Mouse (Mus musculus) brain, embryonic 14.5 days (tissue): ENCODE results near the gene Jagn1. TPM values are rescaled to one million over a fixed set of nuclear protein-coding genes. Genes with fewer than 3 reads are reported as not detected.

Experiments
- DNase-seq: peaks from one replicate; pipeline ENCODE4 v3.0.0-alpha.2; 2011; ENCODE audit warnings: low read depth
- CTCF ChIP-seq: fragments of 200-500 bp; IDR thresholded peaks from 2 replicates; pipeline ENCODE4 v1.5.1; 2012; ENCODE audit warnings: inconsistent platforms, mild to moderate bottlenecking, moderate library complexity, borderline replicate concordance; ENCODE audit not compliant: insufficient read depth, insufficient read length; ENCODE audit errors: extremely low read depth
- POLR2A ChIP-seq: fragments of 200-500 bp; IDR thresholded peaks from 2 replicates; pipeline ENCODE4 v1.6.1; 2012; ENCODE audit warnings: mild to moderate bottlenecking, inconsistent platforms, borderline replicate concordance; ENCODE audit not compliant: poor library complexity, insufficient read depth, insufficient read length, severe bottlenecking; ENCODE audit errors: extremely low read depth
- polyA plus RNA-seq: library from polyadenylated mRNA; depleted of rRNA; stranded (reverse); fragments of >200 nt; gene quantifications from 2 replicates; pipeline ENCODE4 v1.2.3, GENCODE M21; 2012; rRNA removed

Jagn1 gene
- 60.1 and 71.0 TPM in 2 replicates for polyA plus RNA-seq

- peak; percentile 96 for DNase-seq
- TF ChIP-seq POLR2A, result peak; percentile 50; the same call in 1 of the 2 replicates
- TF ChIP-seq CTCF, result no peak
Measured at GRCm38 (mm10) chr6:113442442-113443090, at the start of gene Jagn1. Gene Jagn1 (plus strand): TSS chr6:113442569.

- no peak for TF ChIP-seq CTCF
- no peak for TF ChIP-seq POLR2A
- no peak for DNase-seq
Measured at GRCm38 (mm10) chr6:113393951-113394350, 48.4 kb upstream of the Jagn1 start.

- DNase-seq, result no peak
- TF ChIP-seq CTCF, result no peak
- no peak for TF ChIP-seq POLR2A
Measured at GRCm38 (mm10) chr6:113394811-113395210, 47.6 kb upstream of the Jagn1 start.

DNA sequence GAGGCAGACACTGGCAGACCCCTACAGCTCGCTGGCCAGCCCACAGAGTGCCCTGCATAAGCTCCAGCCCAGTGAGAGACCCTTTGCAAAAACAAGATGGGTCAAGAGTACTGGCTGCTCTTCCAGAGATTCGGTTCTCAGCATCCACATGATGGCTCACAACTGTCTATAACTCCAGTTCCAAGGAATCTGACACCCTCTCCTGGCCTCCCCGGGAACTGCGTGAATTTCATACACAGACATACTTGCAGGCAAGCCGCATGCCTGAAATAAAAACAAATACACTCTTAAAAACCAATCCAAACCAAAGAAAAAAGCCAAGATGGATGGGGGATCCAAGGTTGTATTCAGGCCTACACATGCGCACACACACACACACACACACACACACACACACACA, 46.9 kb upstream of the Jagn1 start:
- no peak for TF ChIP-seq POLR2A
- no peak for TF ChIP-seq CTCF
- DNase-seq, result no peak

DNA sequence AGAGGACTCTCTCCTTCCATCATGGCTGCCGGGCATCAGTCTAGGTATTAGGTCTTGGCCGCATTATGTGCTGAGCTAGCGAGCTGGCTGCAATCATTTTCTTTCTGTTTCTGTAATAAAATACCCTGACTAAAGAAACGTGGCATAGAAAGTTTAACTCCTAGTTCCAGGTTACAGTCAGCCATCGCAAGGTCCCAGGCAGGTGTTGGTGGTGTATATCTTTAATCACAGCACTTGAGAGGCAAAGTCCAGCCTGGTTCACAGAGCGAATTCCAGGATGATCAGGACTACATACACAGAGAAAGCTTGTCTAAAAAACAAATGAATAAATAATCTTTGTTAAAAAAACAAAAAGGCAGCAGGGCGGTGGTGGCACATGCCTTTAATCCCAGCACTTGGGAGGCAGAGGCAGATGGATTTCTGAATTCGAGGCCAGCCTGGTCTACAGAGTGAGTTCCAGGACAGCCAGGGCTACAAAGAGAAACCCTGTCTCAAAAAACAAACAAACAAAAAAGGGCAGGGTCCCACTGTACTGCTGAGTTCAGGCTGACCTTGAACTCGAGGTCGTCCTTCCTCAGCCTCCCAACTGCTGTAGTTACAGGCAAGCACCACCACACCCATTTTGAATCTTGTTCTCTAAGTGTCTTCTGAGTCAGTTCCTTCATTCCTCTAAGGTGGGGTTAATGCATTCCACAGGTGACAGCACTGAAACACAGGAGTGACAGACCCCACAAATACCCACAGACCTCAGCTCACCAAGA, 45.9 kb upstream of the Jagn1 start:
- no peak for TF ChIP-seq CTCF
- no peak for TF ChIP-seq POLR2A
- no peak for DNase-seq

DNA sequence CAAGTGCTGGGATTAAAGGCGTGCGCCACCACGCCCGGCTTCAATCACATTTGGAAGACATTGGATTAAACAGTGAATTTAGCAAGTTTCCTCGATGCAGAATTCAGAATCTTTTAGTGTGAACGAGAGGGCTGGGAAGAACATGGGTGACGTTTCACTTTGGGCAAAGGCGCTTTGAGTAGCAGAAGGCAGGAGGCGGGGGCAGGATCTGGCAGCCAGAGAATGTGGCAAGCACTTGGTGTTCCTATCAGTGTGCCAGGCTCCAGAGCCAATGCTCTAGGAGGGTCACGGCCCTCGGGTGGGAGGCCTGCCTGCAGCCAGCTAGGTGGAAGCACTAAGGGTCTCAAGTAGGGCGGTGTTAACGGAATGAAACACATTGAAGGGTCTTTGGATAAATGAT, 40.3 kb upstream of the Jagn1 start:
- DNase-seq, result no peak
- TF ChIP-seq CTCF (no peak), POLR2A (no peak)

DNA sequence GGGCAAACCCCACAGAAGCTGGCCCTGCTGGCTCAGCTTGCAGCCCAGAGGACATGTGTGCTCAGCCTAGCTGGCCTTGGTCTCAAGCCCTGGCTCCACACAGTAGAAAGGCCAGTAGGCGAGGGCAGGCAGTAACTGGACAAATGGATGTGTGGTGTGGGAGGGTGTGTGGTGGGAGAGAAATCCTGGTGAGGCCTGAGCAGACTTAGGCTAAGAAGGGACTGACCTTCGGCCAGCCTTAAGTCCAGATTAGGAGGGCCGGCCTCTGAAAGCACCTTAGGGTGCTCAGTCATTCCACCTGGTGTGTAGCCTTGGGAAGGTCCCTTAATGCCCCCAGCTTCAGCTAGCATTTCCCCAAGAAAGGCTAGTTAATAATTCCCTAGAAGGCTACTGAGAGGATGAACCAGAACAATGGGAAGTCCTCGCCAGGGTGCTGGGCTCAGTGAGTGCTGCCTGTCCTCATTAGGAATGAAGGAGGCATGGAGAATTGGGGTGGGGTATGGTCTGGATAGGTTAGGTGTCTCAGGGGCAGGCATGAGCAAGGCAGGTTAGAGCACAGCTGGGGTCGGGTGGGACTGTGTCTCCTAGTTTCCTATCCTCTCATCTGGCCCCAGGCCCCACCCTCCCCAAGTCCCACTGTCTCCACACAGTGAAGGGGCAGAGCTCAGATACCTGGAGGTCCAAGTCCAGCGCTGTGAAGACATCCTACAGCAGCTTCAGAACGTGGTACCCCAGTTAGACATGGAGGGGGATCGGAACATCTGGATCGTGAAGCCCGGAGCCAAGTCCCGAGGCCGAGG, 37.5 kb upstream of the Jagn1 start:
- TF ChIP-seq POLR2A (no peak), CTCF (no peak)
- no peak for DNase-seq

DNA sequence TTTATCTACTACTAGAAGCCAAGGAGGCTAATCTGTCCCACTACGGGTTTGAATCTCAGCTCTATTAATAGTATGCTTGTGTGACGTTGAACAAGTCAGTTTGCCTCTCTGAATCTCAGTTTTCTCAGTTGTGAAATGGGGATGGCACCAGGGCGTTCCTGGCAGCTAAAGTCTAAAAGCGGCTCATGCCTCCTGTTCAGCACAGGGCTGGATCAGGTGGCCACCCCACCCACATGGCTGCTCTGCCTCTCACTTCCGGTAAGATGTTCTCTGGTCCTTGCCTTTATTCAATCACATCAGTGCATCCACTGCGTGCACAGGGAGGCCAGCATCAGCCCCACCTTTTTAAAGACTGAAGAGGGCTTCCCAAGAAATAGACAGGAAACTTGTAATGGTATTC, 36.9 kb upstream of the Jagn1 start:
- TF ChIP-seq CTCF (no peak), POLR2A (no peak)
- no peak for DNase-seq

DNA sequence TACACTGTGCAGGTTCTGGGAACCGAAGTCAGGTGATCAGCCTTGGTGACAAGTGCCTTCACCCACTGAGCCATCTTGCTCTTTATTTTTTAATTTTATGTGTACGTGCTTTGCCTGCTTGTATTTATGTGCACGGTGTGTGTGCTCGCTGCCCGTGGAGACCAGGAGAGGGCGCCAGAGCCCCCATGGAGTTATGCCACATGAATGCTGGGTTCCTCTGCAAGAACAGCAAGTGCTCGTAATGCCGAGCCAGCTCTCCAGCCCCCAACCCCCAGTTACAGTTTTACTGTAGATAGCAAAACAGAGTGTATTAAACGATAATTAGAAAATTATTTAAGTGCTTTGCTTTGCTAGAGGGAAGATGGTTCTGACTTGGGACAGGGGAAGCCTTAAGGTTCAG, 35.7 kb upstream of the Jagn1 start:
- TF ChIP-seq POLR2A (no peak), CTCF (peak; percentile 33; the same call in 1 of the 2 replicates)
- no peak for DNase-seq

DNA sequence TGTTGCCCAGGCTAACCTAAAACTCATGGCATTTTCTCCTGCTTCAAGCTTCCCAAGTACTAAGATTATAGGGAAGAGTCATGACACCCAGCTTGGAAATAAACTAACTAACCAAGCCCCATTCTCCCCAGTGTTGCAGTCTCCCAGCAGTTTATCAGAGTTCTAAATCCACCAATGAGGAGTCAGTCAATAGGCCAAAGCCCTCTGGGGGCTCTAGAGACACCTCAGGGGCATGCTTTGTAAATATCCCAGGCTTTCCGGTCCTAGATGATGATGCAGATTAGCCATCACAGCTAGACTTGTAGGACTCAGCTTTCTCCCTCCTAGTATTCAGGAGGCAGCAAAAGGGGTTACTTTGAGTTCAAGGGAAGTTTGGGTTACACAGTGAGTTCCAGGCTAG, 32.4 kb upstream of the Jagn1 start:
- DNase-seq, result no peak
- TF ChIP-seq POLR2A (no peak), CTCF (no peak)

GRCm38 (mm10) chr6:113416416-113416815, 26.0 kb upstream of the Jagn1 start:
- TF ChIP-seq POLR2A, result no peak
- TF ChIP-seq CTCF, result no peak
- no peak for DNase-seq

GRCm38 (mm10) chr6:113418441-113419198, 23.7 kb upstream of the Jagn1 start:
- no peak for DNase-seq
- TF ChIP-seq POLR2A (no peak), CTCF (no peak)
